Mouse (Mus musculus): ENCODE results near the gene Olfr859. TPM values are rescaled to one million over a fixed set of nuclear protein-coding genes. Genes with fewer than 3 reads are reported as not detected.
"Not testable (repeated sequence)": the region's sequence is repeated elsewhere in the genome, so short reads cannot be mapped to it uniquely, and the experiment has no call there.

Olfr859 gene
- not detected for total RNA-seq (2021)
- not detected in 2 replicates for polyA plus RNA-seq (2012; rRNA removed)
- long read RNA-seq = 0 reads

GRCm38 (mm10) chr9:19804606-19805005 lies at the start of gene Olfr859:
Gene Olfr859, plus strand, starts transcription at chr9:19804906.
- not testable (repeated sequence) for DNase-seq

- no peak for DNase-seq
These were observed 35.6 kb upstream of the Olfr859 start for GRCm38 (mm10) chr9:19769136-19769535.

- no peak for DNase-seq
These were observed 35.0 kb upstream of the Olfr859 start for GRCm38 (mm10) chr9:19769701-19770100.

- DNase-seq = no peak
These were observed 24.7 kb upstream of the Olfr859 start, which contains the start of gene Olfr58 for GRCm38 (mm10) chr9:19779983-19780382. Gene Olfr58, plus strand, starts transcription at chr9:19780283.

GRCm38 (mm10) chr9:19803000-19803399 lies 1.7 kb upstream of the Olfr859 start:
- DNase-seq = no peak

- DNase-seq = no peak
These were observed 44.9 kb downstream of the Olfr859 start, which contains the start of gene Olfr860 for GRCm38 (mm10) chr9:19849647-19850046. Gene Olfr860, minus strand, starts transcription at chr9:19849747.

Other genes starting within 250 kb of the Olfr859 start
- not detected for gene Olfr854, start 237.5 kb upstream of the Olfr859 start, total RNA-seq (2021)
- gene Olfr854, start 237.5 kb upstream of the Olfr859 start, polyA plus RNA-seq (2012; rRNA removed) = not detected in 2 replicates
- gene Olfr855, start 222.3 kb upstream of the Olfr859 start, total RNA-seq (2021) = not detected
- gene Olfr855, start 222.3 kb upstream of the Olfr859 start, polyA plus RNA-seq (2012; rRNA removed) = not detected in 2 replicates
- gene Zfp317, start 182.8 kb upstream of the Olfr859 start, total RNA-seq (2021) = 10 to 100 TPM; 18.2 to 25.2 TPM
- 2.0 and 2.3 TPM in 2 replicates for gene Zfp317, start 182.8 kb upstream of the Olfr859 start, polyA plus RNA-seq (2012; rRNA removed)
- not detected for gene Olfr857, start 95.5 kb upstream of the Olfr859 start, total RNA-seq (2021)
- not detected in 2 replicates for gene Olfr857, start 95.5 kb upstream of the Olfr859 start, polyA plus RNA-seq (2012; rRNA removed)
- not detected for gene Olfr58, start 24.6 kb upstream of the Olfr859 start, total RNA-seq (2021)
- not detected in 2 replicates for gene Olfr58, start 24.6 kb upstream of the Olfr859 start, polyA plus RNA-seq (2012; rRNA removed)
- gene Olfr860, start 44.8 kb downstream of the Olfr859 start, total RNA-seq (2021) = not detected
- not detected in 2 replicates for gene Olfr860, start 44.8 kb downstream of the Olfr859 start, polyA plus RNA-seq (2012; rRNA removed)
- not detected for gene Olfr862, start 83.1 kb downstream of the Olfr859 start, total RNA-seq (2021)
- gene Olfr862, start 83.1 kb downstream of the Olfr859 start, polyA plus RNA-seq (2012; rRNA removed) = not detected in 2 replicates
- gene Olfr77, start 112.0 kb downstream of the Olfr859 start, total RNA-seq (2021) = not detected
- not detected in 2 replicates for gene Olfr77, start 112.0 kb downstream of the Olfr859 start, polyA plus RNA-seq (2012; rRNA removed)
- not detected for gene Olfr866, start 223.1 kb downstream of the Olfr859 start, total RNA-seq (2021)
- gene Olfr866, start 223.1 kb downstream of the Olfr859 start, polyA plus RNA-seq (2012; rRNA removed) = not detected in 2 replicates

All from adrenal gland, adult 2 months (tissue).